Mouse (Mus musculus) adrenal gland, adult (tissue): ENCODE results near the gene Elavl2.

Source experiments
- DNase-seq, 2 experiments: peaks; one replicate each; pipeline ENCODE4 v3.0.0; 2022 to 2023; ENCODE audit warnings: low spot score in 1 of 2; ENCODE audit not compliant: inconsistent age in 2 of 2

The Elavl2 gene

DNA sequence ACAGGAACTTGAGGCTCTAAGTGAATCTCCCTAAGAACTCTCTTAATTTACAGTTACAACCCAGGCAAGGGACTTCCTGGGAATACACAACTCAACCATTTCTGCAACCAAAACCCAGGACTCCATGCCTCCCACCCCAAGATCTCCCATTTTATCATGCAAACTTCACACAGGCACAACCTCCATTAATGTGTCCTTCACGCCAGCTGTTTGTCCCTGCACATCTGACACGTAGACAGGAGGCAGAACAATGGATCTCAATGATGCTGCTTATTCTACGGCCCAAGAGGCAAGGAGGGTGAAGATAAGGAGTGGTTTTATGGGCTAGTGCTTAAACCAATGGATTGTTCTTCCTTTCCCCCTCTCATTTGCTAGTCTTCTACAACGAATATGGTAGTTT lies 176.8 kb downstream of the Elavl2 start:
- no peak for DNase-seq

DNA sequence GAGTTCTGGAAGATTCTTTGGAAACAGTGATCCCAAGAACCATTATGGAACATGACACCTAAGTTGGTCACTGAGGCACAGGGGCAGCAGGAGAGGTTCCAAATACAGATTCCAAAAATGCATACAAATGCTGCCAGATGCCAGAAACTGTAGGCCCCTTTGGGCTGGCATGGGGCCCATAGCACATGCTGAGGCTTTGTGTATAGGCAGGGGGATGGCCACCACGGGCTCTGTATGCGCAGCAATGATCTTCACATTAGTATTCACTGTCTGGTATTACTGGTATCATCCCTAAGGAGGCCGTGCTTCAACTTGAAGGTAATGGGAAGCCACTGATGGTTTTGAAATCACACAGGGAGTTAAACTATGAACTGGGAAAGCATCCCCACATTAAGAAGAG lies 181.3 kb downstream of the Elavl2 start:
- no peak for DNase-seq

GRCm38 (mm10) chr4:91213917-91214316 lies 186.7 kb downstream of the Elavl2 start:
- DNase-seq: no peak

DNA sequence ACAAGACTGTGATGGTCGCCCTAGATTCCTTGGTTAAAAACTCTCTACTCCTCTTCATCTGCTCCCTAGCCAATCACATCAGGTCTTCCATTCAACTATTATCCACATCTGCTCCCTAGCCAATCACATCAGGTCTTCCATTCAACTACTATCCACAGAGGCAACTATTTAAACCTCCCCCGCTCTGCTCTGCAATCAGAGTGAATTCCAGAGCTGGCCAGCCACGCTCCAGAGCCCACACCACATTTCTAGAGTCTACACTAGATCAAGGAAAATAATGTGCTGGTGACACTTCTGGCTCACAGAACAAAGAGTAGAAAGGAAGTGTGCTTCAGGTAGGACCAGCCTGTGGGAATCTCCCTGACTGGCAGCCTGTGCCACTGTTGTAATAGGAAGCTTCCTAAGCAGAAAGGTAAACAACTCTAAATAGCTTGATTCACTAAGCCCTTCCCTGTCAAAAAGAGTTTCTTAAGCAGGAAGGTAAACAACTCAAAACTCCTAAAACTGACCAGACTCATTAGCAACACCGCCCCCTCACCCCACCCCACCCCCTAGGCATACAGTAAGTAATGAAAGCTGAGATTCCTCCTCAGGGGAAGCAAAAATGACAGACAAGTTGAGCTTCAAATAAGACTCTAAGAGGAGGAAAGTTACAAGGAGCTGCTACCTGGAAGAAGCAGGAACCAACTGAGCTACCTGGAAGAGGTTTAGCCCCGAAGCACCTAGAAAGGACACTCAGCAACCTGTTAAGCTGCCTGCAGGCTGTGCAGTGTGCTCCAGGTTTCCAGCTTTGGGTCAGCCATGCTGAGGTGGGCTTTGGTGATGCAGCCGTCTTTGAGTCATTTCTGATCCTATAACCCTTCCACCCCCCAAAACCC lies 191.9 kb downstream of the Elavl2 start:
- no peak for DNase-seq
